Mouse (Mus musculus) right cerebral cortex, postnatal 14 days (tissue): ENCODE results near the gene Olfr1097.

Experiments
- DNase-seq: peaks from one replicate; pipeline ENCODE4 v3.0.0; 2022

Gene Olfr1097

GRCm38 (mm10) chr2:86892116-86892515 lies at the start of gene Olfr1097:
Gene Olfr1097 (minus strand): TSS chr2:86892216.
- DNase-seq: no peak

DNA sequence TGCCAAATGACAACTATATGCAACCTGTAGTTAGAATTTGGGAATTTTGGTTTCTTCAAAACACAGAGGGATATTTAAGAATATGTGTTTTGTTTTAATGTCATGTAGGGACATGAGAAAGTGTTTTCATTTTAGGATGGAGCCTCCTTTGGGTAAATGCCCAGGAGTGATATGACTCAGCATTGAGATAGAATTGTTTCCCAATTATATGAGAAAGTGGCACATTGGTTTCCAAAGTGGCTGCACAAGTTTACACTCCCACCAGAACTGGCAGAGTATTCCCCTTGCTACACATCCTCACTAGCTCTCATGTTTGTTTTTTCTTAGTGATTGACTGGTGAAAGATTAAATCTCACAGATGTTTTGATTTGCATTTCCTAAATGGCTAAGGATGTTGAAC lies 34.5 kb upstream of the Olfr1097 start:
- no peak for DNase-seq

- DNase-seq: no peak
Measured at GRCm38 (mm10) chr2:86924445-86924844, 32.4 kb upstream of the Olfr1097 start, which contains the start of gene Olfr1098. Gene Olfr1098 (minus strand): TSS chr2:86924545.

DNA sequence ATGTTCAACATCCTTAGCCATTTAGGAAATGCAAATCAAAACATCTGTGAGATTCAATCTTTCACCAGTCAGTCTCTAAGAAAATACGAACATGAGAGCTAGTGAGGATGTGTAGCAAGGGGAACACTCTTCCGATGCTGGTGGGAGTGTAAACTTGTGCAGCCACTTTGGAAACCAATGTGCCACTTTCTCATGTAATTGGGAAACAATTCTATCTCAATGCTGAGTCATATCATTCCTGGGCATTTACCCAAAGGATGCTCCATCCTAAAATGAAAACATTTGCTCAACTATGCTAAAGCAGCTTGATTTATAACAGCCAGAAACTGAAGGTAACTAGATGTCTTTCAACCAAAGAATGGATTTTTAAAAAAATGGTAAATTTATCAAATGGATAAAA lies 13.6 kb upstream of the Olfr1097 start:
- DNase-seq: no peak

GRCm38 (mm10) chr2:86874702-86875101 lies 17.3 kb downstream of the Olfr1097 start, which contains the start of gene Gm13723:
Gene Gm13723 (minus strand): TSS chr2:86874802.
- DNase-seq: no peak

DNA sequence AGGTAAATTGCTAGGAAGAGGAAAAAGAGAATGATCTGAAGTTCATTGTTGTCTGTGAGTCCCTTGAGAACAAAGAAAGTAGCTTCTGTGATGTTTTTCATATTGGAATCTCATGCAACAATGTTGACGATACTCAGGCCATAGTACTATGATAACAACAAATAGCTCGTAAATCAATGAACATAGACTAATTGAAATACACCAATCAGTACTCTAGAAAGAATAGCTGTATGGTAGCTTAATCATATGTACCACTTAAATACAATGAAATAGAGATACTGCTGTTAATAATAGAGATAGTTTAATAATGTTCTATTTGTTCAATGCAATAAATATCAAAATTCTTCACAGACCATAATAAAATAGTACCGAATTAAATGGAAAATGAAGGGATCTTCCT lies 40.4 kb downstream of the Olfr1097 start, which contains the start of gene Olfr1095:
Gene Olfr1095, minus strand, starts transcription at position 101 of the 400 bp plus-strand sequence.
- no peak for DNase-seq
